Mouse (Mus musculus): ENCODE results near the gene Dut.
A peak's percentile ranks its signal among the peaks of the same experiment; 100 is the strongest.

Gene Dut

DNA sequence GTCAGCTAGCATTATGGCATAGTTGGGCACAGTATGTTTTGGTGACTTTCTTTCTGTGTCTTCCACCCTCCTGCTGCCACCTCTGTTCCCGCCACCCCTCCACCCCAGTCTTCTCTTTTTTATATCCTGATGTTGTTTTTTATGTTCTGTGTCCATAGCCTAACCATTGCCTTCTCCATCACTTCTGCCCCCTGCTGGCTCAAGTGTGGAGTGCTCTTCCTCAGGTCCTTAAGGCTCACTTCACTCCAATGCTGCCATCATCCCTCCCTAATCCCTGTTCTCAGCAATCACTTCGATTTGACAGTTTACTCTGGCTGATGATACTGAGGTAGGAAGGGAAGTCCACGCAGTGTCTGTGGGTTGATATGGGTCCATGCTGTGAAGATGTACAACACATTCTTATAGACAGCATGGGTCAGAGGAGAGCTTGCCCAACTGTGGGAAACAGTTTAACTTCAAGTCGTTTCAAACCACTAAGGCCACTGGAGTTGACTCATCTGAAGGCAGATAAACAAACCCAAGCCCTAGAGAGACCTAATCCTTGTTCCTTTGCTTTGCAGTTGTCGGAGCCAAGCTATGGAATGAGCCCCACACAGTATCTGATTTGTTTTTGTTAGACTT is 56.9 kb downstream of the Dut start:
- no peak for DNase-seq (ENCODE audit: low spot score in 2 of 2)

DNA sequence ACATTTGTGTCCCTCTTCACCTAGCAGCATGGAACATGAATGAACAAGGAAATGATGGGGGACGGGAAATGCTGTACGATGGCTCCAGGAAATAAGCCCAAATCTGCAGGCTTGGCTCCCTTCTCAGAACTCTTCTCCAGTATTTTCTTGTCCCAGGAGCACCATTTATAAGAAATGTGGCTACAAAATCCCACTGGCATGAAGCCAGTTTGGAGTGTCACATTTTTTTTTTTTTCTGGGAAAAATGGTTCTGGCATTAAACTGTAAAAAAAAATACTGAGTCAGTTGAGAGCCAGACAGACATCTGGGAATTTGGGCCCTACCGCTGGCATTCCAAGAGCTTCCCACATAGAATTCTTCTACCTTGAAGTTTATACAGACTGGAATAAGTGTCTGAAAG is 57.8 kb downstream of the Dut start:
- DNase-seq (ENCODE audit: low spot score in 2 of 2), result no peak

DNA sequence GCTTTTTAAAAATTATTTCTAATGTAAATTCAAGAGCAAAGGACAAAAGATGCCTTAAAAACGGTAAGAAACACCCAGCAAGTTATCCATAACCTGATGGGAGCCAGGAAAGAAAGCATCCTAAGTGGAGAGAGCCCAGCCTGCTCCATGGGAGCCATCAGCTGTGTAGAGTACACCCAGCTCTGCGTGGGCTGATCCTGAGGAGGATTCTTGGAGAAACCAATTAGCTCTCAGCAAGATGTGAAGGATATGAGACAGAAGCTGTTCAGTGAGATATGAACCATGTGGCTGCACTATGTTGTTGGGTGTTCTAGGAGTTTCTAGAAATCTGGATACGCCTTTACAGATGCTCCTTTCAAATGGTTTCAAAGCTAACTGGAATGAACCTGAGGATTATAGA is 58.7 kb downstream of the Dut start:
- DNase-seq (ENCODE audit: low spot score in 2 of 2), result peak; percentile 16 to 24
